Mouse (Mus musculus): ENCODE results near the gene Pmpca. TPM values are rescaled to one million over a fixed set of nuclear protein-coding genes. Genes with fewer than 3 reads are reported as not detected.
"Not testable (repeated sequence)": the region's sequence is repeated elsewhere in the genome, so short reads cannot be mapped to it uniquely, and the experiment has no call there.

The Pmpca gene
- polyA plus RNA-seq, 1 experiment: 74.1 TPM

DNA sequence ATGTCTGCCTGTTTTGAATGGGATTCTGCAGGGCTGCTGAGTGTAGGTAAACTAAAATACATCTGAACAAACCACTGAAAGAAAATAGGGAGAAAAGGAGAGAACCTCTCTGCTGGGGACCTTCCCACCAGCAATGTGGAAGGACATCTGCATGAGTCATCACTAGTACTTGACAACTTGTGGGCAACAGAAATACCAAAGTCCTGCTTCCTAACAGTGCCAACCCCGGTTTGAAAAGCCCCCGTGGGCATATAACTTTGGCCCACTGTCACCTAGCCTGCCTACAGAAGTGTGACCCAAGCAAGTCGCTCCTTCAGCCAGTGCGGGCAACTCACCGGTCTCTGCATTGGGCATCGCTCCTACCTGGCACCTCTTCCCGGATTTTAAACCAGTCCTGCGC, 16.7 kb upstream of the Pmpca start:
- Histone ChIP-seq H3K4me3 (ENCODE audit: control insufficient read depth, low read depth, low read length) (no peak overlapping the region), H3K27me3 (ENCODE audit: control insufficient read depth, insufficient read depth, low read length) (no peaks in the 10 kb centered on the region), H3K4me1 (ENCODE audit: control insufficient read depth, insufficient read depth, low read length) (no peaks in the 10 kb centered on the region), H3K36me3 (ENCODE audit: control insufficient read depth, insufficient read depth, low read length) (peaks cover 10% of the 10 kb centered on the region), H3K27ac (ENCODE audit: control insufficient read depth, insufficient read depth, low read depth, low read length) (no peak overlapping the region)
- no peak for TF ChIP-seq CTCF (IDR thresholded peaks at IDR 0.05; ENCODE audit: control insufficient read depth, insufficient read depth, insufficient replicate concordance, low read depth, low read length)
- no peak for TF ChIP-seq POLR2A (IDR thresholded peaks at IDR 0.05; ENCODE audit: control insufficient read depth, low read depth, low read length)

DNA sequence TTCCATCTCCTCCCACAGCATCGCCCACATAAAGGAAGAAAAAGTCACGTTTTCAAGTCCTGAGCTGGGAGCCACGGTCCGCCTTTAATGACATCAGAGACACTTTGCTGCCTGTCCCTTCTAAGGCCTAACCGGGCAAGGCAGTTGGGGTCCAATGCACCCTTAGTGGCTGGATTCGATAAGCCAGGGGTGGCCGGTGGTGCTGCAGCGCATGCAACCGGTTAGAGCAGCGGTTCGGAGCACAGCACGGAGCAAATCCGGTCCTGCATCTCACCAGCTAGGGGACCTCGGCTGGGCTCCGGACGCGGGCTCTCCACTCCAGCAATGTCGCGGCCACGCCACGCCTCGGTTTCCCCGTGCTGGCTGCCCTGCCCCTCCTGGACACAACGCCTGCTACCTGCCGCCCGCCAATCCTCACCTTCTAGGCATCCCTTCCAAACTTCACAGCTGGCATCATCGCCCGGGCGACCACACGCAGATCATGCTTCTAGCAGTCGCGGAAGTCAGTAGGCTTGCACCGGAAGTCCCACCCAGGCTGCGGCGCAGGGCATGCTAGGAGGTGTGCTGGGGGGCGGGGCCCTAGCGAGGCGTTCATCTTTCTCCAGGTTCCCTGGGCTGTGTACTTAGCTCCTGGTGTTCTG, 8.9 kb upstream of the Pmpca start, which contains the start of gene Snapc4:
Gene Snapc4 (minus strand): TSS at position 523 of the 641 bp plus-strand sequence.
- Histone ChIP-seq H3K36me3 (ENCODE audit: control insufficient read depth, insufficient read depth, low read length) (peaks cover 2% of the 10 kb centered on the region), H3K27me3 (ENCODE audit: control insufficient read depth, insufficient read depth, low read length) (no peaks in the 10 kb centered on the region), H3K4me3 (ENCODE audit: control insufficient read depth, low read depth, low read length) (peak within 1 kb of the TSS; percentile 100), H3K4me1 (ENCODE audit: control insufficient read depth, insufficient read depth, low read length) (no peaks in the 10 kb centered on the region; the same call in 1 of the 2 replicates), H3K27ac (ENCODE audit: control insufficient read depth, insufficient read depth, low read depth, low read length) (peak within 1 kb of the TSS; percentile 81)
- no peak for TF ChIP-seq CTCF (IDR thresholded peaks at IDR 0.05; ENCODE audit: control insufficient read depth, insufficient read depth, insufficient replicate concordance, low read depth, low read length)
- TF ChIP-seq POLR2A (IDR thresholded peaks at IDR 0.05; ENCODE audit: control insufficient read depth, low read depth, low read length): peak; percentile 81

DNA sequence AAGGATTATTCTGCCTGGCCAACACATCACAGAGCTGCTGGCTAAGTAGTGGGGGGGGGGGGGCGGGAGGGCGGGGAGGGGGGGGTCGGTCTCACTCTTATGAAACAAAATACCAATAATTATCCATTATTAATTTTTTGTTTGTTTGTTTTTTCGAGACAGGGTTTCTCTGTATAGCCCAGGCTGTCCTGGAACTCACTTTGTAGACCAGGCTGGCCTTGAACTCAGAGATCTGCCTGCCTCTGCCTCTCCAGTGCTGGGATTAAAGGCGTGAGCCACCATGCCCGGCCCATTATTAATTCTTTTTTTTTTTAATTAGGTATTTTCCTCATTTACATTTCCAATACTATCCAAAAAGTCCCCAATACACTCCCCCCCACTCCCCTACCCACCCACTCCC, 8.3 kb upstream of the Pmpca start:
- H3K36me3 ChIP-seq (ENCODE audit: control insufficient read depth, insufficient read depth, low read length); H3K27me3 ChIP-seq (ENCODE audit: control insufficient read depth, insufficient read depth, low read length); H3K4me1 ChIP-seq (ENCODE audit: control insufficient read depth, insufficient read depth, low read length): not testable (repeated sequence)
- Histone ChIP-seq H3K4me3 (ENCODE audit: control insufficient read depth, low read depth, low read length) (peak overlapping the region; percentile 100), H3K27ac (ENCODE audit: control insufficient read depth, insufficient read depth, low read depth, low read length) (peak overlapping the region; percentile 81)

DNA sequence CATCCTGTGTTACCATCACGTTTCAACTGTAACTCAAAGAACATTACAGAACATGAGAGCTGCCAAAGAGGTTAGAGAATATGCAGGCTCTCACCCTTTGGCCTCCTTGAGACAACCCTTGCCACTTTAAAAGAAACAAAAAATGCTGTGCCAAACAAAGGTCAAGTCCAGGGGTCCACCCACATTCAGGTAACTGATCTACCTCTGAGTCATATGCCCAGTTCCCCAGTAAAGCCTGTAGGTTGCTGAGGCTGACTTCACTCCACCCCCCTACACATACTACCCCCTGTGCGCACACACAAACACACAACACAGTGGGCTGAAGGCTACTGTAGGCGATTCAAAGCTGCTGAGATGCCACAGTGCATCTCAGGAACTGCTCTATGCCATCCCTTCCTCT, 1.4 kb upstream of the Pmpca start:
- Histone ChIP-seq H3K27me3 (ENCODE audit: control insufficient read depth, insufficient read depth, low read length) (no peaks in the 10 kb centered on the region), H3K27ac (ENCODE audit: control insufficient read depth, insufficient read depth, low read depth, low read length) (no peak overlapping the region), H3K4me1 (ENCODE audit: control insufficient read depth, insufficient read depth, low read length) (peaks cover 6% of the 10 kb centered on the region), H3K36me3 (ENCODE audit: control insufficient read depth, insufficient read depth, low read length) (no peaks in the 10 kb centered on the region; the same call in none of the 2 replicates), H3K4me3 (ENCODE audit: control insufficient read depth, low read depth, low read length) (peak overlapping the region; percentile 91)
- no peak for TF ChIP-seq POLR2A (IDR thresholded peaks at IDR 0.05; ENCODE audit: control insufficient read depth, low read depth, low read length)
- TF ChIP-seq CTCF (IDR thresholded peaks at IDR 0.05; ENCODE audit: control insufficient read depth, insufficient read depth, insufficient replicate concordance, low read depth, low read length): no peak

DNA sequence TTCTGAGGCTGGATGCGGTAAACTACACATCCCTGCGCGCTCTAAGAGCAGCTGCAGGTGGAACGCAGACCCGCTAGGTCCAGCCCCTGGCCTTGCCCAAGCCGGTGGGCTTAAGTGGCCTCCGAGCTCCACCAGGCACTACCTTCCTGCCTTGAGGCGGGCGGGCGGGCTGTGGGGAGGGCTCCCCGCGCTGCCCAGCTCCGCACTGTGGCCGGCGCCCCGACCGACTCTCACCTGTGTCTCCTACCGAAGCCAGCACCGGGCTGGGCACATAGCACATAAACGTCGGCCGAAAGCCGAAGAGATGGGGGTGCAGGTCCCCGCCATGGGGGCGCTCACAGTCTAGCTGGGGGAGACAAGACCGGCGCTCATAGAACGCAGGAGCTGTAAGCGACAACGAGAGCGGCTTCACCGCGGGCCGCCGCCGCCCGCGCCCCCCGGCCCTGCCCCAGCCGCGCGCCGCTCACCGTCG, 421 bp upstream of the Pmpca start:
- peak overlapping the region; percentile 85 for H3K27ac ChIP-seq (ENCODE audit: control insufficient read depth, insufficient read depth, low read depth, low read length)
- peaks cover 6% of the 10 kb centered on the region for H3K4me1 ChIP-seq (ENCODE audit: control insufficient read depth, insufficient read depth, low read length)
- H3K36me3 ChIP-seq (ENCODE audit: control insufficient read depth, insufficient read depth, low read length): no peaks in the 10 kb centered on the region; the same call in none of the 2 replicates
- H3K27me3 ChIP-seq (ENCODE audit: control insufficient read depth, insufficient read depth, low read length): no peaks in the 10 kb centered on the region
- no peak for TF ChIP-seq CTCF (IDR thresholded peaks at IDR 0.05; ENCODE audit: control insufficient read depth, insufficient read depth, insufficient replicate concordance, low read depth, low read length)
- no peak for TF ChIP-seq POLR2A (IDR thresholded peaks at IDR 0.05; ENCODE audit: control insufficient read depth, low read depth, low read length)
- H3K4me3 ChIP-seq (ENCODE audit: control insufficient read depth, low read depth, low read length): peak overlapping the region; percentile 91

DNA sequence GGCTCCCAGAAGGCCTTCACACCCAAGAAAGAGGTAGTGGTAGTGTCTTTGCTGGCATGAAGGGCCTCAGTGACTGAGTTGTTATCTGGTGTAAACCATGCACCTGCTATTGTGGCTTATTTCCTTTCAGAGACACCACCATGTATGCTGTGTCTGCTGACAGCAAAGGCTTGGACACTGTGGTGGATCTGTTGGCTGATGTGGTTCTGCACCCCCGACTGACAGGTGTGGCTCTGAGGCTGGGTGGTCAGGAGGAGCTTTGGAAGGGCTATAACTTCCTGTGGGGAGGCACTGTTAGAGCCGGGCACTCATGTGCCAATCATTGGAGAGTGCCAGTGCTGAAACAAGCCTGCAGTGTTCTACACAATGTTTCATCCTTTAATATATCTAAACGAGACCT, 1.8 kb downstream of the Pmpca start:
- peak overlapping the region; percentile 48 for H3K4me3 ChIP-seq (ENCODE audit: control insufficient read depth, low read depth, low read length)
- no peak overlapping the region for H3K27ac ChIP-seq (ENCODE audit: control insufficient read depth, insufficient read depth, low read depth, low read length)
- no peaks in the 10 kb centered on the region for H3K27me3 ChIP-seq (ENCODE audit: control insufficient read depth, insufficient read depth, low read length)
- H3K4me1 ChIP-seq (ENCODE audit: control insufficient read depth, insufficient read depth, low read length): peaks cover 6% of the 10 kb centered on the region
- TF ChIP-seq POLR2A (IDR thresholded peaks at IDR 0.05; ENCODE audit: control insufficient read depth, low read depth, low read length): no peak
- TF ChIP-seq CTCF (IDR thresholded peaks at IDR 0.05; ENCODE audit: control insufficient read depth, insufficient read depth, insufficient replicate concordance, low read depth, low read length): no peak
- H3K36me3 ChIP-seq (ENCODE audit: control insufficient read depth, insufficient read depth, low read length): no peaks in the 10 kb centered on the region; the same call in none of the 2 replicates

DNA sequence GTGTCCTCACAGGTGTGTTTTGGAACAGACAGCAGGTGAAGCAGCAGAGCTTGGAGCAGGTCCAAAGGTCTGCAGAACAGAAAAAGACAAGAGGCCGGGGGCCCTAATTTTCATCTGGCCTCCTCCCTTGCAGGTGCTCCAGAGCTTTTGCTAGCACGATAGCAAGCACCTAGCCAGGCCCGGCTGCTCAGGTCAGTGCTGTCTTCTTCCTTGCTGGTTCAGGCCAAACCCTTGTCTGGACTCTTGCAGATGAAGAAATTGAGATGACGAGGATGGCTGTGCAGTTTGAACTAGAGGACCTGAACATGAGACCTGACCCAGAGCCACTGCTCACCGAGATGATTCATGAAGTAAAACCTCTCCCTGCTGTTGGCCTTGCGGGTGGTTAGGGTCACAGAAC, 2.5 kb downstream of the Pmpca start:
- H3K27me3 ChIP-seq (ENCODE audit: control insufficient read depth, insufficient read depth, low read length): no peaks in the 10 kb centered on the region
- no peak overlapping the region; the same call in 1 of the 2 replicates for H3K4me3 ChIP-seq (ENCODE audit: control insufficient read depth, low read depth, low read length)
- H3K4me1 ChIP-seq (ENCODE audit: control insufficient read depth, insufficient read depth, low read length): peaks cover 6% of the 10 kb centered on the region
- H3K27ac ChIP-seq (ENCODE audit: control insufficient read depth, insufficient read depth, low read depth, low read length): no peak overlapping the region
- no peaks in the 10 kb centered on the region; the same call in none of the 2 replicates for H3K36me3 ChIP-seq (ENCODE audit: control insufficient read depth, insufficient read depth, low read length)
- TF ChIP-seq CTCF (IDR thresholded peaks at IDR 0.05; ENCODE audit: control insufficient read depth, insufficient read depth, insufficient replicate concordance, low read depth, low read length): no peak
- no peak for TF ChIP-seq POLR2A (IDR thresholded peaks at IDR 0.05; ENCODE audit: control insufficient read depth, low read depth, low read length)
